Mouse (Mus musculus) embryonic facial prominence, embryonic 11.5 days (tissue): ENCODE data around the gene 2010111I01Rik. TPM values are rescaled to one million over a fixed set of nuclear protein-coding genes. Genes with fewer than 3 reads are reported as not detected.

Experiments used
- ATAC-seq: fragments of 200-750 bp; cut with Nextera tagmentation; replicated peaks from 2 replicates; pipeline ENCODE4 v1.8.0; 2017; ENCODE audit warnings: low read depth; ENCODE audit not compliant: insufficient number of reproducible peaks, low FRiP score, low TSS enrichment
- DNase-seq: peaks from one replicate; pipeline ENCODE4 v3.0.0-alpha.2; 2015; ENCODE audit warnings: low spot score
- H3K27ac ChIP-seq: fragments of 300-500 bp; sonication (generic); replicated peaks from 2 replicates; pipeline ENCODE4 v1.5.1; 2014; ENCODE audit warnings: mild to moderate bottlenecking, low read depth, low read length, control low read depth
- H3K27me3 ChIP-seq: fragments of 300-500 bp; sonication (generic); 2 replicates; pipeline ENCODE4 v1.6.1; 2014; ENCODE audit warnings: mild to moderate bottlenecking, low read length, moderate library complexity, mixed read lengths; ENCODE audit not compliant: control insufficient read depth, insufficient read depth
- H3K36me3 ChIP-seq: fragments of 300-500 bp; sonication (generic); replicated peaks from 2 replicates; pipeline ENCODE4 v1.6.1; 2014; ENCODE audit warnings: low read depth, mild to moderate bottlenecking, low read length, moderate library complexity, mixed read lengths; ENCODE audit not compliant: control insufficient read depth, insufficient read depth
- H3K4me1 ChIP-seq: fragments of 300-500 bp; sonication (generic); 2 replicates; pipeline ENCODE4 v1.6.1; 2014; ENCODE audit warnings: low read length, mixed read lengths; ENCODE audit not compliant: control insufficient read depth, insufficient read depth
- H3K4me2 ChIP-seq: fragments of 300-500 bp; sonication (generic); 2 replicates; pipeline ENCODE4 v1.6.1; 2014; ENCODE audit warnings: low read depth, mild to moderate bottlenecking, control low read depth, low read length, moderate library complexity
- H3K4me3 ChIP-seq: fragments of 300-500 bp; sonication (generic); 2 replicates; pipeline ENCODE4 v1.5.1; 2014; ENCODE audit warnings: low read depth, low read length, control low read depth
- H3K9ac ChIP-seq: fragments of 300-500 bp; sonication (generic); replicated peaks from 2 replicates; pipeline ENCODE4 v1.6.1; 2014; ENCODE audit warnings: mild to moderate bottlenecking, control low read depth, low read length
- H3K9me3 ChIP-seq: fragments of 300-500 bp; sonication (generic); replicated peaks from 2 replicates; pipeline ENCODE4 v1.6.1; 2016; ENCODE audit warnings: mild to moderate bottlenecking, low read length, inconsistent platforms, mixed read lengths; ENCODE audit not compliant: control insufficient read depth
- WGBS: fragments of 180-500 bp; shearing (Covaris S2); extraction: QIAGEN DNeasy Blood & Tissue Kit; methylation state at CpG from one replicate; pipeline ENCODE4 v1.1.7; 2014; 5-methylcytosine and 5-hydroxymethylcytosine counted together
- polyA plus RNA-seq: library from polyadenylated mRNA; unstranded; fragments of >200 nt; fragmentation: Nextera tagmentation; extraction: Ambion mirVana; gene quantifications from 2 replicates; pipeline ENCODE4 v1.2.1, GENCODE M21; 2014

The 2010111I01Rik gene
- polyA plus RNA-seq, 1 experiment from 2014 or later, result 125 TPM

DNA sequence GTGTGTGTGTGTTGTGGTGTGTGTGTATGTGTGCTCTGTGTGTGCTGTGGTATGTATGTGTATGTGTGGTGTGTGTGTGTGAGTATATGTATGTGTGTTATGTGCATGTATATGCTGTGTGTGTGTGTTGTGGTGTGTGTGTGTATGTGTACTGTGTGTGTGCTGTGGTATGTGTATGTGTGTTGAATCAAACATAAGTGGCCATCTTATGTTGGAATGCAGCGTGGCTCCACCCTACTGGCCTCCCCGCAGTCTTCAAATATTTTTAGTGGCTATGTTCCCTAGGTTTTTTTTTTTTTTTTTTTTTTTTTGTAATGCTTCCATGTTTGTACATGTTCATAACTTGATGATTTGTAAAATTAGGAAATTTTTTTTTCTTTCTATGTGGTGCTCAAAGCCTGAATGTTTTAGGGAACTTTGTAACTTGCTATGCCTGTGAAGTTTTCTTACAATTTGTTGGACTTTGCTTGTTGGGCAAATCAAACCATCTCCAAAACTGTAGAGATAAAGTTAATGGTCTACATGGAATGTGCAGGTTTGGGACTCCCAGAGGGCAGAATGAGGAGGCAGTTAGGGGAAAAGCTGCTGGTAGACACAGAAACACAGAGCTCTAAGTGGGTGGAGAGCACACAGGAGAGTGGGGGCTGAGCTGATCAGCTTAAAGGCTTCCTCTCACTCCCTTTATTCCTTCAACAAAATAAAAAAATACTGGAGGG, 287.8 kb downstream of the 2010111I01Rik start:
- DNase-seq (no peak), ATAC-seq (0 out of 2 replicates have a peak, but pooled peaks have one; percentile 19)
- H3K9me3 ChIP-seq, result no peaks in the 10 kb centered on the region
- no peaks in the 10 kb centered on the region for H3K27me3 ChIP-seq
- no peak overlapping the region for H3K4me2 ChIP-seq
- H3K9ac ChIP-seq, result no peak overlapping the region
- H3K4me3 ChIP-seq, result no peak overlapping the region
- WGBS, result 83% methylated on average over 2 of the region's 2 CpGs
- no peaks in the 10 kb centered on the region for H3K36me3 ChIP-seq
- no peaks in the 10 kb centered on the region for H3K4me1 ChIP-seq
- no peak overlapping the region for H3K27ac ChIP-seq

- 82% methylated on average over 5 of the region's 5 CpGs for WGBS
- Histone ChIP-seq H3K9me3 (no peaks in the 10 kb centered on the region), H3K4me2 (no peak overlapping the region), H3K36me3 (no peaks in the 10 kb centered on the region), H3K27ac (no peak overlapping the region), H3K4me3 (no peak overlapping the region), H3K4me1 (no peaks in the 10 kb centered on the region; the same call in 1 of the 2 replicates), H3K27me3 (no peaks in the 10 kb centered on the region), H3K9ac (no peak overlapping the region)
- DNase-seq (no peak), ATAC-seq (no peak)
These were observed 288.5 kb downstream of the 2010111I01Rik start for GRCm38 (mm10) chr13:63253147-63253546.

GRCm38 (mm10) chr13:63253886-63254636, 289.4 kb downstream of the 2010111I01Rik start:
- Histone ChIP-seq H3K36me3 (no peaks in the 10 kb centered on the region), H3K27ac (no peak overlapping the region), H3K9ac (no peak overlapping the region), H3K4me3 (no peak overlapping the region), H3K4me2 (no peak overlapping the region), H3K9me3 (no peaks in the 10 kb centered on the region), H3K27me3 (no peaks in the 10 kb centered on the region), H3K4me1 (no peaks in the 10 kb centered on the region; the same call in 1 of the 2 replicates)
- ATAC-seq (no peak), DNase-seq (no peak)
- WGBS, result 89% methylated on average over 7 of the region's 7 CpGs

GRCm38 (mm10) chr13:63255519-63256011, 290.9 kb downstream of the 2010111I01Rik start:
- Histone ChIP-seq H3K9ac (no peak overlapping the region), H3K4me1 (peaks cover 2% of the 10 kb centered on the region; the same call in 1 of the 2 replicates), H3K27me3 (no peaks in the 10 kb centered on the region), H3K36me3 (no peaks in the 10 kb centered on the region), H3K27ac (no peak overlapping the region), H3K4me3 (no peak overlapping the region), H3K4me2 (no peak overlapping the region), H3K9me3 (no peaks in the 10 kb centered on the region)
- DNase-seq (no peak), ATAC-seq (no peak)
- WGBS, result 85% methylated on average over 5 of the region's 5 CpGs

GRCm38 (mm10) chr13:63256146-63256545, 291.5 kb downstream of the 2010111I01Rik start:
- Histone ChIP-seq H3K27me3 (no peaks in the 10 kb centered on the region), H3K9me3 (no peaks in the 10 kb centered on the region), H3K4me2 (no peak overlapping the region), H3K4me3 (no peak overlapping the region), H3K4me1 (peaks cover 5% of the 10 kb centered on the region), H3K36me3 (no peaks in the 10 kb centered on the region), H3K27ac (no peak overlapping the region), H3K9ac (no peak overlapping the region)
- ATAC-seq (0 out of 2 replicates have a peak, but pooled peaks have one; percentile 41), DNase-seq (no peak)
- 79% methylated on average over 6 of the region's 6 CpGs for WGBS

DNA sequence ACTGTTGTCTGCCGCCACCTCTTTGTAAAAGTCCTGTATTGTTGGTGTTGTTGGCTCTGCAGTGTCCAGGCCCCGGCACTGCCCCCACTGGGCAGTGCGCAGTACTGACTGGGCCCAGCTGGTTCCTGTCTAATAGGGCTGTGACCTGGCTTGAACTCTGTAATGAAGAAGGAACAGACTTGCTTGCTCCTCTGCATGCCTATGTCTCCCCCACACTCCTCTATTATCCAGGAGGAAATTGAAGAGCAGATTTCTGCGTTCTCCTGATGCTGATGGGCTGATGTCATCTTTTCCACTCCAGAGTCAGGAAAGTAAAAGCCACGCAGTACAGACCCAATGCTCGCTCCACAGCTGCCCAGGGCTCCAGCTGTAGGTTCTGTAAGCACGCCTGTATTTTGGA, 292.1 kb downstream of the 2010111I01Rik start:
- H3K9me3 ChIP-seq, result no peaks in the 10 kb centered on the region
- no peak overlapping the region for H3K4me2 ChIP-seq
- 45% methylated on average over 7 of the region's 7 CpGs for WGBS
- no peak overlapping the region for H3K9ac ChIP-seq
- H3K36me3 ChIP-seq, result no peaks in the 10 kb centered on the region
- H3K4me3 ChIP-seq, result no peak overlapping the region
- no peak overlapping the region for H3K27ac ChIP-seq
- H3K27me3 ChIP-seq, result no peaks in the 10 kb centered on the region
- DNase-seq, result peak; percentile 52
- peaks cover 5% of the 10 kb centered on the region for H3K4me1 ChIP-seq
- no peak for ATAC-seq

DNA sequence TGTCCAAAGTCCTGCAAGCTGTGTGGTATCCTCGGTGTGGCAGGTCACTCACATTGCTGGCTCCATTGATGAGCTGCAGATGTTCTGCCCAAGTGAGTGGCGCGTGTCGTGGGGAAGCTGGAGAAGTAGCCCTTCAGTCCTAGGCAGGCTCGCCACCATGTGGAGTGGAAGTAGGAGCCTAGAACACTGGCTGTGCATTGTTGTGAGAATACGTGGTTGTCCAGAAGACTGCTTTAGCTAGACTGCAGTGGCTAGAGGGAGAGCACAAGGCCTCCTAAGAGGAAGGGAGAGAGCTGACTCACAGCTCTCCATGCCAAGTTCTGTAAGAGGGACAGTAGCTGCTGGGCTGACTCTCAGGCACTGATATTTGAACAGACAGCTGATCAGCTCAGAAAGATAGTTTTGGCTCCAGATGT, 293.5 kb downstream of the 2010111I01Rik start:
- no peak overlapping the region for H3K4me2 ChIP-seq
- WGBS, result 43% methylated on average over 6 of the region's 6 CpGs
- no peaks in the 10 kb centered on the region for H3K27me3 ChIP-seq
- H3K4me1 ChIP-seq, result peaks cover 5% of the 10 kb centered on the region
- H3K4me3 ChIP-seq, result no peak overlapping the region
- no peak overlapping the region for H3K9ac ChIP-seq
- ATAC-seq (no peak), DNase-seq (no peak)
- H3K9me3 ChIP-seq, result no peaks in the 10 kb centered on the region
- no peak overlapping the region for H3K27ac ChIP-seq
- H3K36me3 ChIP-seq, result no peaks in the 10 kb centered on the region

DNA sequence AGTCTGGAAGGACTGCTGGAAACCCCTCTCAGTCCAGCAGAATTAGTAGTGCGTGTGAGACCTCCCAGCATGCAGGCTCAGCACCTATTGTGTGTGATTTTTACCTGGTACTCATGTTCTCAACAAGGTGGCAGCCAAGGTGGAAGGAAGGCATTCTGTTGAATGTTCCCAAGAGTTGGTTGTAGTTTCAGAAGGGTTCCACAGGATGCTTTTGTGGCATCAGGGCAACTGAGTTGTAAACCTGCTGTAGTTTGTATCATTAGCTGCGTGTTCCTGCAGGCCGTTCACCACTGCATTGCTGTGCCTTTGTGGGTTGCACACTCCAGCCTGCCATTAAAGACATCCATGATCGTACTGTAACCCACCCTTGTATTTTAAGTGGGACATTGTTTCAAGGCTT, 294.0 kb downstream of the 2010111I01Rik start:
- Histone ChIP-seq H3K27ac (no peak overlapping the region), H3K36me3 (no peaks in the 10 kb centered on the region), H3K9me3 (no peaks in the 10 kb centered on the region), H3K4me3 (no peak overlapping the region), H3K4me2 (no peak overlapping the region), H3K9ac (no peak overlapping the region), H3K4me1 (peaks cover 5% of the 10 kb centered on the region), H3K27me3 (no peaks in the 10 kb centered on the region)
- DNase-seq (no peak), ATAC-seq (no peak)
- 86% methylated on average over 4 of the region's 4 CpGs for WGBS
